Mouse (Mus musculus) adrenal gland (tissue): ENCODE measurements around the gene Scaf8.

ENCODE experiments used
- intact Hi-C: fragments of 180-260 bp; cut with DNase I; formaldehyde crosslinking; loops from one replicate; pipeline ENCODE4 v1.15.1; 2025

The Scaf8 gene

GRCm38 (mm10) chr17:3206527-3207398, 92.0 kb downstream of the Scaf8 start:
- intact Hi-C loops, result no loop called here

DNA sequence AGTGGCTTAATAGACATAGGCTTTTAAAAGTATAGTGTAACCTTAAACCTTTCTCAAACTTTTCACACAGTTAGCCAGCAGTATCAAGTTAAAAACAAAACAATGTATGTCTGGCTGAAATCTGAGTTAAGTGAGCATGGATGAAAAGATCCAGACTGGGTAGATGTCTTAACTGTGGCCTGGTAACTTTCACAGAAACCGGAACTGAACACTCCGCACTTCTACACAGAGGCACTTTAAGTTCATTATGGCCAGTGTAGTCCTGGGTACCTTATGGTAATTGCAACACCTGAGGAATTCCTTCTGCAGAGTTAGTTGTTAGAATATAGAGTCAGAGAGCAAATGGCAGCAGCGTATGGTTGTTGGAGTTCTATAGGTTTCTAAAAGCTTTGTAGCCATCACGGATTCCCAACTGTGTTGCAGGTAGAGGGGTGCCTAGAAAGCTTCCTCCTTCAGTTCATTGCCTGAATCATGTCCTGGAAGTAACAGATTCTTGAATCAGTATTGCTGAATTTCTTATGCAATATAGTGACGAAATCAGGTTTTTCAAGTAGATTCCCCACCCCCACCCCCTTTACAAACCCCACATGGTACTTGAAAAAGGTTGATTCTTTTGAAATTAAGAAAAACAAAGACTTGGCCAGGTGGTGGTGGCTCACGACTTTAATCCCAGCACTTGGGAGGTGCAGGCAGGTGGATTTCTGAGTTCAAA, 92.9 kb downstream of the Scaf8 start:
- intact Hi-C loops, result no loop called here

DNA sequence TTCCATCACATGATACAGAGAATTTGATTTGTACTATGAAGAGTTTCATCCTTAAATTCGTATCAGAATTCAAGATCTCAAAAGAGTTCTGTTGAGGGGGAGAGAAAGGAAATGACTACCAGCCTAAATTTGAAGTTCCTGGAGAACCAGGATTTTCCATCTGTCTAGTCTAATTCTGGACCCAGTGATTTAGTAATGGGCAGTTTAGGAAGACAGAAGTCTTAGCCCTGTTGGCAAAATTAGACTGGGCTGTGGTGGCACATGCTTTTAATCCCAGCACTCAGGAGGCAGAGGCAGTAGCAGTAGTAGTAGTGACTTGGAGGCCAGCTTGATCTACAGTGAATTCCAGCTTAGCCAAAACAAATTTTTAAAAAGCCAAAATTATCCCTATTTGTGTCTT, 93.7 kb downstream of the Scaf8 start:
- intact Hi-C loops, result no loop called here

- intact Hi-C loops, result no loop called here
These were observed 94.8 kb downstream of the Scaf8 start for GRCm38 (mm10) chr17:3209581-3209980.

DNA sequence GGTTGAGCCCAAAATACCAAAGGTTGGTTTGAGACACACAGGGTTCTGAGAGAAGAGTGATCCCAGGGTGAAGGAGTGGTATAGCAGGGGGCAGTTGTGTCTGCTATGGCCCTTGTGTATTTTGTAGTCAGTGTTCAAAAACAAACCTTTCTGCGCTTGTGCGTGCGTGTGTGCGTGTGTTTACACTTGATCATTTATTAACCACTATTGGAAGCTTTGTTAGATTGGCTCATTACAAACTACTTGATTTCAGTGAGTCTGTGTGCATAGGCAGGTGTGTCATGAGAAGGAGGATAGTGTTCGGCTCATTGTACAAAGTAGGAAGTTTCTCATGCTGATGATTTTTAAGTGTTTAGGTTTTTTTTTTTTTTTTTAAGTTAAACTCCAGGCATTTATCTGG, 95.4 kb downstream of the Scaf8 start:
- intact Hi-C loops, result no loop called here

DNA sequence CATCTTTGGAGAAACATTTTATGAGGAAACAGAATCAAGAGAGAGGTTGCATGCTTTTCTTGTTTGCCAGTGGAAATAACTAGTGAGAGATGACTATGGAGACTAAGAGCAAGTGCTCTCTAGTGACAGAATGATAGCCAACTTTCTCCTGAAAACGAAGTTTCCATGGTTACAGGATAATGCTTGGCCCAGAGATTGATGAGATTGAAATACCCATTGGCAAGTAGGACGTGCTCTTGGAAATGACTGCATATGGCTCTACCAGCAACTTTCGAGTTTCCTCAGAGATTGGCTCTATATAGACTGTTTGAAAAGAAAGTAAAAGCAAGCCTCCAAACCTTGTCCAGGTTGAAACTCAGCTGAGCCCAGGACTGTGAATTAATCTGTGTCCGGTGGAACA, 97.3 kb downstream of the Scaf8 start:
- intact Hi-C loops, result no loop called here

DNA sequence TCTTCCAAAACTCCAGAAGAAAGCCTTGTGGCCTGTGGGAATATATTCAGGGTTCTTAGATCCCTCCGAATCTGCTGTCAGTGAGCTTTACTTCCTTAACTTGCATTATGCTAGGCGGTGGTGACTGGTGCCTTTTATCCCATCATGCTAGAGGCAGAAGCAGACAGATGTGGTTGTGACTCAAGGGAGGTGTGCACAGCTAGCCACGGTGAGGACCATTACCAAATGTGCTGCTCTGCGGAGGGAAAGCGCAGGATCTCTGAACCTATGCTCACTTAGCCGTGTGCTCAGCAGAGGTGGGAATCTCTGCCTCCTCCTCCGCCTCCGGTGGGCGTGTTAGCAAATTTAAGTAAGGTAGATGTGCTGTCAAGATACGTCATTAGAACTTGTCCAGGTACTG, 98.1 kb downstream of the Scaf8 start:
- intact Hi-C loops, result no loop called here

- intact Hi-C loops, result no loop called here
These were observed 100.1 kb downstream of the Scaf8 start for GRCm38 (mm10) chr17:3214852-3215251.

DNA sequence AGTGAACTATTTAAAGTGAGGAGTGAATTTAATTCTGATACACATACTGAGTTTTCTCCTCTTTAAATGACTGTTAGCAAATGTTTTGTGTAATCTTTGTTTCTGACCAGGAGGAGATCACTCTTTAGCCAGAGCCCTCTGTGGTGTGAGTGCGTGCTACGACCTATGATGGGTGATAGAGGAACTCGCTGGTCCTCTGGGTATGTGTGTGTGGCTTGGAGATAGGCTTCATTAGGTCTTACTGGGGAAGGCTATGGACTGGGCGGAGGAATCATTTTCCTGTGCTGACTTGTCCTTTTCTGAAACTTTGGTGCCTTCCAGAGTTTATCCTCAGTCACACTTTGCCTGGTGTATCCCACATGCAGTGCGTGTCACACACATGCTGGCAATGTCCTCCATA, 102.3 kb downstream of the Scaf8 start:
- intact Hi-C loops, result no loop called here

DNA sequence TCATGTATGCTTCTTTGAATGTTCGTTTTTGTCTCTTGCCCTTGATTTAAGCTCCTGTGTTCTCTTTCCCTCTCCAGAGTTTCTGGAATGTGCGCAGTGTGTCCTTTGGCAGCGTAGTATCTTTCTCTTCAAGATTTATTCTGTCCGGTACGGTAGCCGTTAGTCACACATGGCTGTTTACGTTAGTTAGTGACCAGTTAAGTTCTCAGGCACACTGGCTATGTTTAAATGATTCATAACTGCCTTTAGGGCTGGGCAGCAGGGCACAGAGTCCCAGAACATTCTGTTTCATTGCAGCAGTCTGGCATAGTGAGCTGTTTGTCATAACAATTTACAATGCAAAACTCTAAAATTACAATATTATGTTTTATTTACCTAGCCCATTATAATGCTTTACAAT, 103.6 kb downstream of the Scaf8 start:
- intact Hi-C loops, result no loop called here

DNA sequence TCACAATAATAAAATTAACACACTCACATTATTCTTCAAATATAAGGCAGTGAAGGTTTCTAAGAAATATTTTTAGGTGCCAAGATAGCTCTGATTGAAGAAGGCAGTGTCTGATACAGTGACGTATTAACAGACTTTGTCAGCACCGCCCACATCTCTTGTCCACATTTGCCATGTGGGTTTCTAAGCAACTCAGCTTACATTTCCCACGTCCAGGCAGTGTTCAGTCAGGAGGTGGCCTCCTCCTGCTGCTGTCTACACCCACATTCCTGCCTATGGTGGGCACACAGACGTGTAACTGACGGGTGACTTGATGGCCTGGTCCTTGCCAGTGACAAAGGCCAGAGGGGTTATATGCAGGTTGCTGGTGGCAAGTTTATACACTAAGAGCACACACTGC, 104.1 kb downstream of the Scaf8 start:
- intact Hi-C loops, result no loop called here

GRCm38 (mm10) chr17:3220201-3220600, 105.4 kb downstream of the Scaf8 start:
- intact Hi-C loops, result loop anchor here (5.0 kb wide), 2 partner anchors 108 to 123 kb away; partner anchors contain the start of gene Scaf8

DNA sequence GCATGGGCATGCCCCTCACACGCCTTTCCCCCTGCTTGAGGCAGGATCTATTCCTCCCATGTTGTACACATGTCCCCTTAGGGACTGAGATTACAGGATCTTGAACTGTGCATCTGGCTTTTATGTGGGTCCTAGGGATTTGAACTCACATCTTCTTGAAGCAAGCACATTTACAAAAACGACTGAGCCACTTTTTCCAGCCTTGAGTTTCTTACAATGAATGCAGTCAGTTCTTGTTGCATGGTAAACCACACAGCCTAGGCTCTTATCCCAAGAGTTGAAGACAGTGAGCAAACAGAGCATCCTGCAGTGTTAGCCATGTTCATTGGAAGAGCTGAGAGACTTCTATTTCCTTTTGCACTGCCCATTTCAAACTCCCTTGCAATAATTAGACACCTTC, 108.3 kb downstream of the Scaf8 start:
- intact Hi-C loops, result loop anchor here (5.0 kb wide), 2 partner anchors 111 to 126 kb away; partner anchors contain the start of gene Scaf8

DNA sequence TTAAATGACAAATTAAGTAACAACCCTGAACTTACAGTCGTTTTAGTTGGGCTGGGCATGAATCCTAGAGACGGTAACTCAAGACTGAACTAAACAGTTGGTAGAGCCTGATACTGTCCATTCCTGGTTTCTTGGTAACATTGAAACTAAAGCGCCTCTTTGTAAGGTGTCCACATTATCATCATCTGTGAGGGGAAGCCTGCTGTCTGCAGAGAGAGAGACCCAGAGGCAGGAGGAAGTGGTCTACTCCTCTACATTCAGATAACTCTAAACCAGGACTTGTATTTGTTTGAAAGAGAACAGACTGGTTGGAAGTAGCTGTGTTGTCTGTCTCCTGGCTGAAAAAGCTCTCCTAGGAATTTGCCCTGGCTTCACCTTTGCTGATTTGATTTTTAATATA, 108.9 kb downstream of the Scaf8 start:
- intact Hi-C loops, result loop anchor here (5.0 kb wide), 2 partner anchors 111 to 126 kb away; partner anchors contain the start of gene Scaf8

GRCm38 (mm10) chr17:3224383-3225106, 109.8 kb downstream of the Scaf8 start:
- intact Hi-C loops, result loop anchor here (5.0 kb wide), 2 partner anchors 112 to 127 kb away; partner anchors contain the start of gene Scaf8

GRCm38 (mm10) chr17:3230231-3231000, 115.6 kb downstream of the Scaf8 start:
- intact Hi-C loops, result no loop called here

DNA sequence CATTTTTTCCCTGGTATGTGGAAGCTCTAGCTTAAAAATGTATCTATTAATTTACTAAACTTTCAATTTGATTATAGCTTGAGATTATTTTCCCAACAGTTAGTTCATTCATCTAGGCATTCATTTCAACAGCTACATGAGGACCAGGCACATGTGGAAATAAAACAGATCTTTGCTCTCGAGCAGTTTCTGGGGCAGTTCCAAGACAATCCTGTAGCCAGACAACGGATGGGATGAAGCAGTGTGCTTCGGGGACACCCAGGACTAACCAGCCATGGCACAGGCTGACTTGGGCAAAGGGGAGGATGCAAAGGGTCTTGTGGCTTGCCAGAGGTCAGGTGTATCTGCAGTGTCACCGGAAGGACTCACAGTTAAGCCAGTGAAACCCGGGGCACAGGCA, 117.9 kb downstream of the Scaf8 start:
- intact Hi-C loops, result no loop called here

DNA sequence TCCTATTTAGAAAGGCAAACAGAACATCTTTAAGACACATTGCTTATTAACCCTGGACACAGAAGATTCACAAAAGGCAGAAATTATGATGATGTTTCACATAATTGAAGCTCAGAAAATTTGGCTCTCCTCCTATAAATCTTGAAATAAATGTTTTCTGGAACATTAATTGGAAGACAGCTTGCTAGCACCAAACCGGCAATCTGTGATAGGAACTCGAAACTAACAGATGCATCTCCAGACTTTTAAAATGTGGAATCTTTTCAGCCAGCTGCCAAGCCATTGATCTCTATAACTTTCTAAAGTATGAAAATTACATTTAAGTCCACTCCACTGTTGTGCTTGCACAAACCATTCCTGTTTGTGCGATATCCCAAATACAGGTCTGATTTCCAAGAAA, 128.9 kb downstream of the Scaf8 start:
- intact Hi-C loops, result no loop called here

GRCm38 (mm10) chr17:3244881-3245739, 130.3 kb downstream of the Scaf8 start:
- intact Hi-C loops, result no loop called here
